Mouse (Mus musculus): ENCODE measurements at regions not wholly inside any gene's neighbourhood (a gene's known extent, or its start where the extent isn't known, plus 50 kb on each side); places are given as distances from the start of the nearest gene placed in this dataset.
A peak's percentile ranks its signal among the peaks of the same experiment; 100 is the strongest.

DNA sequence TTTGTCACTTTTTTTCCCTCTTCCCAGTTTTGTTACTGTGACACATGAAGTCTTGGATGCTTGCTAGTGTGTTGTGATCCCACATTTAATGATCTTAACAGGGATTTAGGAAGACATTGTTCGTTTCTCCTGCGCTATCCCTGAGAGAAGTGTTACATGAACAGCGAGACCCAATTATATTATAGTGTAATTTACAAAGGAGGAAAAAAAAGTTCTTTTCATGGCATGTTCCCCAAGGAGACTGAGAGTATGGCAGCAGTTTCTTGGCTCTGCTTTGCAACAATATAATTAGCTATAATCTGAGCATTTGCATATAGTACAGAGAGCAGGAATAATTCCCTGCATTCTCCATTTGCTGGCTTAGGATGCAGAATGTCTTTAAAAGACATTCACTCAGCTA lies 168.6 kb downstream of the Insc start:
- intact Hi-C loops (cut with DNase I), result no loop called here

DNA sequence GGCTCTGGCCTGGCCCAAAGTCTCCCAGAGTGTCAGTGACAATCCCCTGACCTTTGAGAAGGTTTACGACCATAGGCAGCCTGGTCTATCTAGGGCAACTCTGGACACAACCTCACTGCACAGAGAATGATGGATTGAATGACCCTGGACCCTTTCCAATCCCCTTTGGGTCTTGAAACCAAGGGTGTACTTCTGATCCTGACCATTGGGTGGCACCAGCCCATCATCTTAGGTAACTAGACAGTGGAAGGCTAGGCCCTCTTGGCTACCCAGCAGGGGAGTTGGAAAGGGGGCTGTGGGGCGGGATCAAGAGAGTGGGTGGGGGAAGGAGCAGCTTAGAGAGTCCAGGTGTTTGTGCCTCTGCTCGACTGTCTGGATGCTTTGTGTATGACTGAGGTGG lies 178.7 kb downstream of the Insc start:
- intact Hi-C loops (cut with DNase I), result loop anchor here (2.0 to 10.0 kb wide), 3 partner anchors 295 to 1119 kb away; no protein-coding TSS in a partner anchor

More for the DNA sequence above, 168.6 kb downstream of the Insc start:
- no peak for DNase-seq (ENCODE audit: low spot score)

DNA sequence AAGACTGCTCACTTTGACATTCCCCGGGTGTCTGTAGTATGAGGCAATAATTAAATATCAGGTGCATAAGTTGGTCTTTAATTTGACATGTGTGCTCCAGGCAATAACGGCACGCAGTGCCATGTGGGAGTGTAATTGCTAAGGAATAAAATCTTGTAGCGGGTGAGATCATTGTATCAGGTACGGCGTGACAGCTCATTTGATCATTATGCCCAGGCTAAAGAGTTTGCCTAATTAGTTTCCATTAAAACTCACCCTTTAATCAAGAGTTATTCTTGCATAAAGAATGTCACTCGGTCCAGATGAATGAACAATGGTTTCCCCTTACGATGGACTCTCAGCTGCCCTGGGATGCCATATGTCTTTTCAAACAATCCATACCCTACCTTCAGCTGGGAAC lies 190.4 kb downstream of the Insc start:
- DNase-seq (ENCODE audit: low spot score), result no peak
- intact Hi-C loops (cut with DNase I), result no loop called here

More for the DNA sequence above, 178.7 kb downstream of the Insc start:
- peak; percentile 27 for DNase-seq (ENCODE audit: low spot score)

DNA sequence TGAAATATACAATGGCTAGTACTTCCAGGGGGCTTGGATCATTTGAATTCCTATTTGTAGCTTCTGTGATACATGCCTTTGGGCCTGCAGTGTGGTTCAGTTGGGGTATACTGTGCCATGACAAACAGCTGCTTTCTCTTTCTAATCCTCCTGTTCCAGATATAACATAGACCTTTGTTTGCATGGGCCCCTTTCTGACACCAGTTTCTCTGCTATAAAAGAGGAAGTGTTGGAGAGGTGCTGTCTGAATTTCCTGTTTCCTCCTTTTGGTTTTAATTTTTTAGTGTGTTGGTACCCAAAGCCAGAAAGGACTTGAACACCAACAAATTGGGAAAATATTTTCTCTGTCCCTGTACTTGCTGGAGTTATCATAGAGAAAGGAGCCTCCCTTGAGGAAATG lies 207.3 kb downstream of the Insc start:
- intact Hi-C loops (cut with DNase I), result no loop called here
- DNase-seq (ENCODE audit: low spot score), result no peak

DNA sequence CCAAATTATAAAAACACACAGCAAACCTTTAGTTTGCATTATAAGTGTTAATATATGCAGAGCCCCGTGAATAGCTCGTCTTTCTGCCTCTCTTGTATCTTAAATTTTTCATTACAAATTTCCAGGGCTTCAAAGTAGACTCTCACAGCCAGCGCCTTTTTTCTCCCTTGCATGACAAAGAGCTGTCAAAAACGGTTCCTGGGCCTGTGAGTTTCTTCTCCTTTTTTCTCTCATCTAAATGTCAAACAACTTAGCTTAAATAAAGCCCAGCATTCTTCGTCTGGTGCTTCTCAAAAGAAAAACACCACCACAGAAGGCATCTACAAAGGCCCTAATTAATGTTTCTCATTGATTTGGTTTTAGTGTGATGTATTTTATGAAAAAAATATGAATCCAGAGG lies 219.7 kb downstream of the Insc start:
- intact Hi-C loops (cut with DNase I), result no loop called here

DNA sequence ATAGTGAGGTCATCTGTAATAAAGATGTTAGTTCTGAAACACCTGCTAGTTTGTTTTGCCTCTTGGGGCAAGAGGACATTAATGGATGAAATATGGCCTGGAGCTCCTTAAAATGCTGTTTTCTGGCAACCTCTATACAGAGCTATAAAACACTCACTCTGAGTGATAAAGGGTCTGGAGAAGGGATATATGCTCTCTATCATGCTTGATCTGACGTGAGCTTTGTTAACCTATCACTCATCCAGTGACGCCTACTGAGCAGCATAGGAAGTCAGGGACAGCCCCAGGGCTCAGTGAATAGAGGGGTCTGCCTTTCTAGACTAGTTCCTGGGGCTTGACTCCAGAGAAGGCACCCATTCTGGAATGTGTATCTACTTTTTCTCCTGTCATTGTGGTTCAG lies 222.4 kb downstream of the Insc start:
- intact Hi-C loops (cut with DNase I), result no loop called here
- DNase-seq (ENCODE audit: low spot score), result no peak

More for the DNA sequence above, 219.7 kb downstream of the Insc start:
- no peak for DNase-seq (ENCODE audit: low spot score)

DNA sequence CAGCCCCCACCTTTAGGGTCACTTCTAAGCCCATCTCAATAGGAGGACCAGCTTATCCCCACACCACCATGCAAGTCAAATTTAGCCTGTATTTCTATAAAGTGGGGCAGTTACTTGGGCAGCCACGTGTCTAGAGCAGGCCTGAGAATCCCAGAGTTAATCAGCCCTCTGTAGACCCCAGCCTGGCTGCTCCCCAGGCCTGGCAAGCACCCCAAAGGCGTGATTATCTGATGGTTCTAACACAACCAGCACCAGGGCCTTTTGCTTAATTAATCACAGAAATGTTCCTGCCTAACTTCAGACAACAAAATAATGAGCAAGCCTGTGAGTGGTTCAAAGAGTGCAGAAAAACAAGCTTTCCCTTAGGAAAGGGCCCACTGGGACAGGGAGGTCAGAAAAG lies 243.0 kb downstream of the Insc start:
- intact Hi-C loops (cut with DNase I), result no loop called here
- no peak for DNase-seq (ENCODE audit: low spot score)

DNA sequence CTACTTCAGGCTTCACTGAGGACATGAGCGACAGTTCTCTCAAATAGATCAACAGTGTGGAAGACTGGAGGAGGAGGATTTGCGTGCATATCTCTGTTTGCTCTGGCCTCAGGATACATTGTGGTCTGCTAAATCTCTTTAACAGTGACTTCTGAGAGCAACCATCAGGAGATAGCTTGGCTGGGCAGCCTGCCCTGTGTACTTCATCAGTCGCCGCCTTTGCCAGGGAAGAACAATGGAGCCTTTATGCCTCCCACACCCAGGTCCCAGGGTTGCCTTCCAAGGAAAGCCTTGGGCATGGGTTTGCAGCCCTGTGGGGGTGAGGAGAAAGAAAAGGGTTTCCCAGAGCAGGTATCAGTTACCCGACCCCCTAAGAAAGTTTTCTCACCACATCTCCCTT lies 247.8 kb downstream of the Insc start:
- peak; percentile 43 for DNase-seq (ENCODE audit: low spot score)
- intact Hi-C loops (cut with DNase I), result no loop called here

DNA sequence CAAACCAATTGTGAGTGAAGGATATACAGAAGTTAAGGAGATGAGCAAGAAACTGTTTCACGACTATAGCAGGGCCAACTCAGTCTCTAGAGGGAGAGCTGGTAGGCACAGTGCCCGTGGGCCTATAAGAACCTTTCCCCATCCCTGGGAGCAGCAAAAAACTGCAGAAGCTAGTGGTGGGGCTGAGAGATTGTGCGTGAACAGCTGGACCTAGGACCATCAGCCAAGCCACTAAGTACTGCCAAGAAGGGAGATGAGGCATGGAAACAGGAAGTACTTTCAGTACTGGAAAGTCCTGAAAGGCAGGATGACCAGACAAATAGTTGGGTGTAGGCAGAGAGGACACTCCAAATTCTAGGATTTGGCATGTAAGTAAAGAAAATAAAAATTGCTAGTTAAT lies 248.9 kb downstream of the Insc start:
- intact Hi-C loops (cut with DNase I), result no loop called here
- DNase-seq (ENCODE audit: low spot score), result peak; percentile 17

DNA sequence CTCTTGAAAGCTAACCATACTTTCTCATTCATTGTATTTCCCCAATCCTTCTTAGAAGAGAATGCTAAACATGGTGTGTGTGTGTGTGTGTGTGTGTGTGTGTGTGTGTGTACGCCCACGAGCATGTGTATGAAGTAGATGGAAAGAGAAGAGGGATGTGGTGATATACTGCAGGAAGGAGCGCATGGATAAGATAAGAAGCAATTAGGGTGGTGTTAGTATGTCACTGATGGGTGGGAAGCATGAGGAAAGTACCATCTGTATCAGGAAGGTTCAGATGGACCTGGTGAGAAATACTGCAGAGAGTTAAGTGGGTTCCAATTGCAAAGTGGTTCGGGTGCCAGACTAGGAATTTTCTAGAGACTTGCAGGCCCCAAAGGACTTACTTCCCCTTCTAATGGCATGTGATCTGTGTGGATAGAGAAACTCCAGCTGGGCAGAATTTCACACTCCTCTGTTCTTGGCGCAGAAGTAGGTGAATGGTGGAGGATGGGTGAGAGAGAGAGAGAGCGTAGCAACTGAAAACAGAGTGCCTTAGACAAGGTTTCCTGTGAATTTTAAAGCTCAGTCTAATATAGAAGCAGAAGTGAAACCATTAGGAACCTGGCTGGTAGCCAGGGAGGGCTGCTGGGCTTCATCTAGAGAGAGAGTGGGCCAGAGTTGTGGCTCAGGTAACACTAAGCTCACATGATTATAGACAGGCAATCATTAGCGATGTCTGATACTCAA lies 257.5 kb downstream of the Insc start:
- no peak for DNase-seq (ENCODE audit: low spot score)
- intact Hi-C loops (cut with DNase I), result no loop called here

DNA sequence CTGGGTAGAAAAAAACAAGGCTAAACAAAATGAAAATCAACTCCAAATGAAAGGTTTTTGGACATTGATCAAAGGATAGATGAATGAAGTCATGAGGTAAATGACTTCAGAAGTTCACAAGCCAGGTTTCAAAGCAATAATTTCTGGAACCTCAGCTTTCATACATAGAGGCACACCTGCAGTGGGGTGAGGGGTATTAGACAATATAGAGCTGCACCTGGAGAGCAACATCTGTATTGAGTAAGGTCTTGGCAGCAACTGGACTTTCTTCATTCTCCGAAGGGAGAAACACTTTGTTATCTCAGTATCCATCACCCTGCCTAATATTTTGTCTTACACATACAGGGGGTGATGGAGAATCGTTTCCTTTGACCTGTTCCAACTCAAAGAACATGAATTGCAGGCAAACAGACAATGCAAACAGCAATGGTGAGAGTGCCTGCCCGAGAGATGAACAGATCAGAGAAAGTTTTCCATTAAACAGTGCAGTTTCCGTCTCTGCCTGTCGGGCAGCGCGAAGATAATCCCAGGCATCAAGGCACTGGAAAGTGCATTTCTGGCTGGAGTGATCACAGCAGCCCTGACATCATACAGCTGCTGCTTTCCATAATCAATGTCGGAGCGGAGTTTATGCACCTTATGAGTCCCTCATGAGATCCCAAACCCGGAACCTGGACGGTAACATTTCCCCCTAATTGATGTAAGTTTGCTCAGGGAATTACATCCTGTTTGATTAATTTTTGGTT lies 270.9 kb downstream of the Insc start:
- DNase-seq (ENCODE audit: low spot score), result no peak
- intact Hi-C loops (cut with DNase I), result no loop called here

DNA sequence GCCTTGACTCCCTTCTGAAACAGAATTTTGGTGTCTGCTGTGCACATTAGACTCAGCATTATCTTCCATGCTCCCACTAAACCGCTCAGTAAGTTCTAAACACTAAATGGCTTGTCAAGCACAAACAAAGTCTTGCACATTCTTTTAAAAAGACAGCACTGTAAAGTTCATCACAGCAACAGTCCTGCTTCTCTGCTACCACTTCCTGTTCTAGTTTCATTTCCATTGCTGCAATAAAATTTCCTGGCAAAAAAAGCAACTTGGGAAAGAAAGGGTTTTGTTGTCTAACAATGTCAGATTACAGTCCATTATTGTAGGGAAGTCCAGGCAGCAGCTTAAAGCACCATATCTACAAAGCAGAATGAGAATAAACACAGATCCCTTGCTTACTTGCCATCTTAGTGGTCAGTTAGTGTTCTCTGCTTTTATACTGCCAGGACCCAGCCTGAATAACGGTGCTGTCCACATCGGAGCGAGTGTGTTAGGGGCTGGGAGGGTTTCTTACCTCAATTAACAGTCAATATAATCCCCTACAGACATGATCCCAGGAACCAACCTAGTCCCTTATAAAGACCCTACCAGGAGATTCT lies 276.0 kb downstream of the Insc start:
- no peak for DNase-seq (ENCODE audit: low spot score)
- intact Hi-C loops (cut with DNase I), result no loop called here

DNA sequence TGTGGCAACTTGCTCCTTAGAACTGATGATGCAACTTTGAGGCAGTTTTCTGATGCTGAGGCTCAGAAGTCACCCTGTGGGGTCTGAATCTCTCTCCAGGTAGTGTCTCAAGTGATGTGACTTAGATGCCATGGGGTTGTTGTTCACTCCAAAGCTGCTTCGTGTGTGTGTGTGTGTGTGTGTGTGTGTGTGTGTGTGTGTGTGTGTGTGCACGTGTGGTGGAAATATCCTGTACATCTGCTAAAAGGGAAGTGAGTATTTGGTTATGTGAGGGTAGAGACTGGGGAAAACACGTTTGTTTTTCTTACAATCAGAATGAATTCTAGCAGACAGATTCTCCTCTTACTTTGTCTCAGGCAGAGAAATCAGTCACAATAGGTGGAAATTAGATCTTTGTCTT lies 276.5 kb downstream of the Insc start:
- DNase-seq (ENCODE audit: low spot score), result no peak
- intact Hi-C loops (cut with DNase I), result no loop called here

DNA sequence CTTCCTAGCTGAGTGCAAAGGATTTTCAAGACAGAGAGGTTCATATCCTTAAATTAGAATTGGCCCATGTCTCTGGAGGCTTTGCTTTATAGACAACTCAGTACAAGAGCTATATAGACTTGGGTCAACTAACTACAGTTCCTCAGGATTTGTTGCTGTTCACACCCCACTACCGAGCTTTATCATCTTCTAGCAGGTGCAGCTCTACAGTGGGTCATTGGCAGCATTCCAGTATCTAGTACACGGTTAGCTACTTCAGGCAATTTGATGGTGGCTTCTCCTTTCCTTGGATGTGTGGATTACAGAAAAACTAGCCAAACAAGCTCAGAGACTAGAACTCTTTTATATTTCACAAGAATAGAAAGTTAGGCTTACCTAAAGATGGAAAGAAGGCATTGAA lies 282.3 kb downstream of the Insc start:
- intact Hi-C loops (cut with DNase I), result no loop called here
- DNase-seq (ENCODE audit: low spot score), result no peak

DNA sequence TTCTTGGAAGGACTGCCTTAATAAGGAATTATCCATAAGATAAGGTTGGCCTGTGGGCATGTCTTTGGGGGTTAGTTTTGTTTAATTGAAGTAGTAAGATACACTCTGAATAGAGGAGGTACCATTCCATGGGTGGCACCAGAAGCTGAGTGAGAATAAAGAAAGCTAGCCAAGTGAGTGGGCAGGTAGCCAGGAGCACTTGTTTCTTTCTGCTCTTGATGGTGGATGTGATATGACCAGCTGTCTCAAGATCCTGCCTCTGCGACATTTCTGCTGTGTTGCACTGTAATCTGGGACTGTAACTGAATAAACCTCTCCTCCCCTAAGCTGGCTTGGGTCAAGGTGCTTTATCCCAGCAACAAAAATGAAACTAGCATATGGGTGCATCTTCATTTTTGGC lies 284.2 kb downstream of the Insc start:
- intact Hi-C loops (cut with DNase I), result no loop called here
- no peak for DNase-seq (ENCODE audit: low spot score)

DNA sequence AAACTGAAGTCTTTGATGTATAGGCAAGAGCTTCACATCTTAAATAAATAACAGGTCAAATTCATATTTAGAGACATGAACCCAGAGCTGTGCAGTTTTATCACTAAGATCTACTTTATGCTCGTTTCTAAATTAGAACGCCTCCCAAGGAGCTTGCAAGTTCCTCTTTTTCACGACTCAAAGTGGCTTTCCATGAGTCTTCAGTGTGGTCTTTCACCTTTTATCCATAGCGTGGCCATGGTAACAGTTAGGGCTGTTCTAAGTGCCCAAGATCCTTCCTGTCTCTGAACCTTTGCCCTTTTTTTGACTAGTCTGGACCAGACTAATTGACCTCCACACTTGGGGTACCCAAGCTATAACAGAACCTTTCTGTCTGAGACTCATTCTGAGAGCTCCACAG lies 290.5 kb downstream of the Insc start:
- no peak for DNase-seq (ENCODE audit: low spot score)
- intact Hi-C loops (cut with DNase I), result no loop called here

DNA sequence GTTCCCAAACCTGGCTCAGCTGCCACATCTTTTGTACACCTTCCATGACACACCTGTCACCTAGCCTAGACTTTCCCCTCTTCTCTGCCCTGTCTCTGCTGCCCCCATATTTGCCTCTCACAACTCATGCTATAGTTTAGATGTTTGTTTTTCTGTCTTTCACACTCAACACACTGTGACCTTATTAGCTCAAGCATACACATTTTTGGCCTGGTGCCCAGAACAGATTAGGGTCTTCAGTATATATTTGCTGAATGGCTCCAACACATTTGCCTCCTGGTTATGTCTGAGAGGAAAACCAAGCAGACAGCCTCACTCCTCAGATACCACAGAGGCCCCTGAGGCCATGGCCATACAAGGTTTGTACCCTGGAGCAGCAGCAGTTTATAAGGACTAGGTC lies 312.0 kb downstream of the Insc start:
- DNase-seq (ENCODE audit: low spot score), result no peak
- intact Hi-C loops (cut with DNase I), result no loop called here

DNA sequence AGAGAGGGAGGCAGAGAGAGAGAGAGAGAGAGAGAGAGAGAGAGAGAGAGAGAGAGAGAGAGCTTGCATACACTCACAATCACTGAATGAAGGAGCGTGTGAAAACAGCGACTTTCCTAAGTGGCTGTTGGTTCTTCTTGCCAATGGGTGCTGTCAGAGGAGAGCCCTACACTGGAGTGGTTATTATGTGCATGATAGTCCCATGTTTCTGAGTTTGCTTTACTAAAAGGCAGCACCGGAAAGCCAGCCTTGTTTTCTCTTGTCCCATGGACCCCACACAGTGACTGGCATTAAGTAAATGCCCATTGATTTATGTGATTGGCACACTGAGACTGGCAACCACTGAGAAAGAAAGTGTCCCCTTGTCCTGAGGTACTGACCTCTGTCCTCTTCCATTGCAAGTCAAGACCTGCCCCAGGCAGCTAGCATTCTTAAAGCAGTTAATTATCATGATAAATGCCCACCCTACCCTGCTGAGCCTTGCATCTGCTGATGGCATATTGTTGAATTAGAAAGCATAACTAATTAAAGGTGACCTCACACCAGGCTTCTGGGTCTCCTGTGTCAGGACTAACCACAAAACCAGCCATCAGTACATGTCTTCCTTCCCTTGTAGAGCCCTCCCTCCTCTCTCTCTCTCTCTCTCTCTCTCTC lies 313.6 kb downstream of the Insc start:
- DNase-seq (ENCODE audit: low spot score), result no peak
- intact Hi-C loops (cut with DNase I), result no loop called here

DNA sequence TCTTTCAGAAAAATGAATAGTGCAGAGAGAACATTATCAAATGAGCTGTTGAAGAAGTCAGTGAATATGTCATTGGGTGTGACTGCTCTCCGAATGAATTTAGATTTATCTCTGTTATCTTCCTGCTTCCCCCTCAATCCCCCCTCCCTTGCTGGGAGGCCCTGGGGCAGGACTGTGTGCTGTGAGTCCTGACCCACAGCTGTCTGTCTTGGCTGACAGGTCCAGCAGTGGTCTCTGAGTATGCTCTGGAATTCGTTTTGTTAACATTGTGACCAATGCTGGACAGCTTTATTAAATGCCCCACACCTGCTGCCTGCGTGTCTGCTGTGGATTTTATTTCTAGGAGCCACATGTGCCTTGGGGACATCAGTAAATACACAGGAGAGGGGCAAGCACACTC lies 314.2 kb downstream of the Insc start:
- intact Hi-C loops (cut with DNase I), result no loop called here
- no peak for DNase-seq (ENCODE audit: low spot score)

DNA sequence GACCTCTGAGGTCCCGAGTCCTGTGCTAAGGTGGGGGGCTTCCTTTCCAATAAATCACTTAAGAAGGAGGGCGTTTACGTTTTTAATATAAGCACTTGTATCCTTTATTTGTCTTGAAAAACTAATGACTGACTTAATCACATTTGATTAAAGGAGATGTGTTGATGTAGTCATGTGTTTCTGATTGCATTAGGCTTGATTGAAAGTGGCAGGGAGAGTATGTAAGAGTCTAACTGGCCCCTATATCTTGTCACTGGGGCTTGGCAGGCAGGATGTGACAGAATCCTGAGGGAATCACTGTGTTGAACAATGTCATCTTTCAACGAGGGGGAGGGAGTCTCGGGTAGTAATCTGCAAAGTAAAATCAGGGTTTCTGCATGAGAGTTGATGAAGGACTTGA lies 316.7 kb downstream of the Insc start:
- intact Hi-C loops (cut with DNase I), result no loop called here
- DNase-seq (ENCODE audit: low spot score), result no peak

DNA sequence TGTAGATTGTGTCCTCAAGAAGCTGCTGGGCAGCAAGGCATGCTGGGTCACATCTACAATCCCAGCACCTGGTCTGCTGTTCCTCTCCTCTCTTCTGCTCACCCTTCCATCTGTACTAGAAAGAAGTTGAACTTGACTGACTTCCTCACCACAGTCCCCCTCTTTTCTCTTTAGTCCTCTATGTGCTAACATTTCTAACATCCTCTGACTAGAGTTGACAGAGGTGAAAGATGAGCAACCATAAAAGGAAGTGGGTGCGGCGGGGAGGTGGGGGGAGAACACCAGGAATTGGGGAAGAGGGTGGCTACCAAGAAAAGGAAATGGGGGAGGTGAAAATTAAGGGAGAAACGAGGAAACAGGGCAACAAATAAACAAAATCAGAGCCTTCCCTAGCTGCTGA lies 319.3 kb downstream of the Insc start:
- no peak for DNase-seq (ENCODE audit: low spot score)
- intact Hi-C loops (cut with DNase I), result no loop called here

Data from heart, postnatal 25 days (tissue).